Mouse (Mus musculus) testis, adult 2 months (tissue): ENCODE measurements at regions not wholly inside any gene's neighbourhood (a gene's known extent, or its start where the extent isn't known, plus 50 kb on each side); places are given as distances from the start of the nearest gene placed in this dataset.

ENCODE experiments used
- CTCF ChIP-seq: fragments of 200-500 bp; IDR thresholded peaks from 2 replicates; pipeline ENCODE4 v1.5.1; 2012; ENCODE audit warnings: low read depth, mild to moderate bottlenecking, inconsistent platforms, low read length, moderate library complexity; ENCODE audit not compliant: control insufficient read depth, insufficient read depth, insufficient replicate concordance
- POLR2A ChIP-seq: fragments of 200-500 bp; IDR thresholded peaks from 2 replicates; pipeline ENCODE4 v1.6.1; 2012; ENCODE audit warnings: low read depth, mild to moderate bottlenecking, inconsistent platforms, low read length, moderate library complexity; ENCODE audit not compliant: control insufficient read depth

DNA sequence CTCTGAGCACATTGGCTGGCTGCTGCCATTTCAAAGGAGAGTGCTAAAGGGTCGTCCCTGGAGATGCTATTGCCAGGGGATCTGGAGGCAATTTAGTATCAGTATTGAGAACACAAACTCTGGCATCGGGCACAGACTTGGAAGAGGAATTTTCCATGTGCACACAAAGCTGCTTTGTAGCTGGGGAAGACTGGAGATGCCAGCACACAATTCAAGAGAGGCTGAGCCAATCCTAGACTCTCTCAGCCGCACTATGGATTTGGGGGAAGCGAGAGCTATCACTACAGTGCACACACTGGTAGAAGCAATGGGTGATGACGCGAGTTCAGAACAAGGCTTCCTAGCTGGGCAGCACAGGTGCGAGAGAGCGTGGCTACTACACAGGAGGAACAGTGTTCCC is 97.0 kb downstream of the Smim20 start:
- TF ChIP-seq CTCF (no peak), POLR2A (no peak)
